Mouse (Mus musculus): ENCODE data around the gene Agap1.

Agap1 gene

DNA sequence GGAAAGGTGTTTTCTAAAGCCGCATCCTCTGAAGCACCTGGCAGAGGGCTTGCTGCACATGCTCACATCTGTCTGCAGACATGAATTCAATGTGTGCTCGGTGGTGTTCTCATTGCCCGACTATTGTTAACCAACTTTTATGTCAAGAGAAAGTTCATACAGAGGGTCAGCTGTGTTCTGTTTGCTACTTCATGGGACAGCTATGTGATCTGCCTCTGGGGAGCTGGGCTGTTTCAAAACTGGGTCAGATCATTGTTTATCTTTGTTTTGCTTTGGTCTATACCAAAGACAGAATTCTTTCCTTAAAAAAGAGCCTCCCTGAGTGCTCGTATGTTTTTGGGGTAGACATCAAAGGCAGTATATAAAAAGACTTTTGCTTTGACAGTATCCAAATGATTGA lies 89.5 kb downstream of the Agap1 start:
- no peak for DNase-seq (ENCODE audit: low spot score in 2 of 2)

- DNase-seq (ENCODE audit: low spot score in 2 of 2), result no peak
Observed at GRCm38 (mm10) chr1:89545099-89545498, 90.5 kb downstream of the Agap1 start.

DNA sequence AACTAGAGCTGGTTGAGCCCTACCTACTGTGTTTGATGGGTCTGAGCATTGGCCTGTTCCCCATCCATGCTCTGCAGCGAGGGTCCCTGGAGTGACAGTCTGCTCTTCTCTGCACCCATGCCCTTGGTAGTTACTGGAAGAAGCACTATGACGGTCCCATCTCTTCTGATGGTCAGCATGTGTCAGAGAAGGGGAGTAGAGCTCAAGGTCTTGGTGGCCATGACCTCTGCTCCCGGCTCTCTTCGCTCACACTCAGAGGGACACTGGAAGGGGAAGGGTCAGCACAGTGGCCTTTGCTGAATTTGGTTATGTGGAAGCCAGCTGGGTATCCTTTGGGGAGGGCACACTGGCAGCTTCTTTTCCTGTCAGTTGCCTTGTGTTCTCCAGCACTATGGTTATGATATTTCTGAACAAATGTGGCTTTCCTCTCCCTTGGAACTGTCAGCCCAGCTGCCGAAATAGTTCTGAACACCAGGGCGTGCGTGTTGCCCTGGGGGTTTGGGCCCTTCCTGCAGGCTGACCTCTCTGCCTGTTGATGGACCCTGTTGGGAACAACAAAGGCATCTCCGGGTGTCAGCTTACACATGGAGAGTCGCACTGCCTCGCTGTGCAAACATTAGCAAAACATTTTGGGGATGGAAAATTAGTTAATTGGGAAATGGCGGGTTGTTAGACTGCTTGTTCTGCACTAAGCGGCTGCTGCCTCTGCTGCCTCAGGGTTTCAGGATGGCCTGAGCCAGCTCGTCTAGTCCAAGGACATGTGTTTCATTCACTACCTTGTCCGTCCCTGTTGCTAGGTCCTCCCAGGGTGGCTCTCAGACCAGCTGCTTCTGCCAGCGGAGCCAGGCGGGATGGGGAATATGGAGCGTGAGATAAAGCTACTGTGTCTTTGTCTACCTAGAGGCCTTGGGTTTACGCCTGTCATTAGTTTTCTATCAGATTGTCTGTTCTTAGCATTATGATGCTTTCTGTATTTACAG lies 93.2 kb downstream of the Agap1 start:
- no peak for DNase-seq (ENCODE audit: low spot score in 2 of 2)

- DNase-seq (ENCODE audit: low spot score in 2 of 2), result no peak
Observed at GRCm38 (mm10) chr1:89550061-89550869, 95.7 kb downstream of the Agap1 start.

GRCm38 (mm10) chr1:89552470-89552869 lies 97.9 kb downstream of the Agap1 start:
- no peak for DNase-seq (ENCODE audit: low spot score in 2 of 2)

DNA sequence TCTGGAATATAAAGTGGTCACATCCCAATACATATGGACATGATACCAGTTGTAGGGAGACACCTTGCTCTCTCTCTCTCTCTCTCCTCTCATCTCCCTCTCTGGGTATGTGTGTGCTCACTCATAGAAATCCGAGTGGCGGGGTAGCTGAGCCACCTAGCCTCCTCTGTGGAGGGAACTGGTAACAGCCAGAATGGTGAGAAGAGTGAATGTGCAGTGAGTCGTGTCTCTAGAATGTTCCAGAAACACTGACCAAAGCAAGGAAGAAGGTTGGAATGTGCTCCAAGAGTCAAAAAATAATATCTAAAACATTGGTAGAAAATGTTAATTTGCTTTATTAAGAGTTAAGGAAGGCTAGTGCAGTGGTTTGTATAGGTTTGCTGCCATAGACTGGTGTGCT lies 99.2 kb downstream of the Agap1 start:
- no peak for DNase-seq (ENCODE audit: low spot score in 2 of 2)

DNA sequence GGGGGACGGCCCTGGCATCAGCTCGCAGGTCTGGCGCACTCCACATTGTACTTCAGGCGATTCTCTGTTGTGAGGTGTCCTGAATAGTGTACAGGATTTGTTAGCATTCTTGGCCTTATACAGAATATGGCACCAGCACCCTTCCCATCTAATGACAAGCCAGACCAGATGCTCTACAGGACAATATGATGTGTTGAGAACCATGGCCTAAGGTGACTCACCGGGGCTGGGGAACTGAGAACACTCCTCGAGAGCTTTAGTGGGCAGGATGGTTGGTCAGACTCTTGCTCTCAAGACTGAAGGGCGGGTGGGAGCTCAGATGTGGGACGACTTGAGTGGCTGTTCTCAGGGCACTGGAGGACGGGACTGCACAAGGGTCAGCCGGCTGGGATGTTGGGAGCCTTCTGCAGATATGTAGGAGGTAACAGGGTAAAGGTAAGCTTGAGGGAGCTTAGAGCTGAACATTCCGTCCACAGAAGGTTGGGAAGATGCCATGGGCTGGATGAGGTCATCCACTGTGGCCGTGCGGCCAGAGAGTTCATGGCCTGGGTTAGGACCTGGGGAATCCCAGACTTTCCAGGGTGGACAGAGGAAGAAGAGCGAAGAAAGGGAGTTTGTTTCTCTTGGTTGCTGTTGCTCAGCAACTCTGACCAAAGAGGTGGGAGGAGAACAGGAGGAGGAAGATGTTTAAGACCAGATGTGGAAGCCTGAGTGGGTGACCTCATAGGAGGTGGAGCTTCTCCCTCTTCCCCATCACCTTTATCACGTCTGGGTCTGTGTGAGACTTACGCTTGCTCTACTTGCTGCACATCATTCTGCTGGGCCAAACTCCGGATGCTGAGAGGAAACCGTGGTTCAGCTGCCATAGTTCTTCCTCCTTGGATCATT lies 100.6 kb downstream of the Agap1 start:
- no peak for DNase-seq (ENCODE audit: low spot score in 2 of 2)

DNA sequence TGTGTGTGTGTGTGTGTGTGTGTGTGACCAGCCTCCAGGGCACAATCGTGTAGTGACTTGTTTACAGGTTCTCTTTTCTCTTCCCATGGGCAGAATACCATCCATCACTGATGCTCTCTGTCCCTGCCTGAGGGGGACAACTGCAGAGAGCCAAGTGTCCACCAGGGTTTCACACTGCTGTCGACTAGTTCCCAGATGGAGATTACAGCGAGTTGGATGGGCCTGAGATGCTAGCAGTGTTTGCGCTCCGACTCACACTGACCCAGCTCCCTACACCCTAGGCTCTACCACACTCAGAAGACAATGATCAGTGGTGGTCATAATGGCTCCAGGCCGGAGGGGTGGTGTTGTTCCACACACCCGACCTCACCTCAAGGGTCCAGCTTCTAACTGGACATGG lies 101.4 kb downstream of the Agap1 start:
- no peak for DNase-seq (ENCODE audit: low spot score in 2 of 2)

GRCm38 (mm10) chr1:89557401-89557800 lies 102.8 kb downstream of the Agap1 start:
- DNase-seq (ENCODE audit: low spot score in 2 of 2), result no peak

GRCm38 (mm10) chr1:89558080-89558479 lies 103.5 kb downstream of the Agap1 start:
- DNase-seq (ENCODE audit: low spot score in 2 of 2), result peak in 1 of 2 experiments; percentile 13

- DNase-seq (ENCODE audit: low spot score in 2 of 2), result no peak
Observed at GRCm38 (mm10) chr1:89563399-89563798, 108.8 kb downstream of the Agap1 start.

DNA sequence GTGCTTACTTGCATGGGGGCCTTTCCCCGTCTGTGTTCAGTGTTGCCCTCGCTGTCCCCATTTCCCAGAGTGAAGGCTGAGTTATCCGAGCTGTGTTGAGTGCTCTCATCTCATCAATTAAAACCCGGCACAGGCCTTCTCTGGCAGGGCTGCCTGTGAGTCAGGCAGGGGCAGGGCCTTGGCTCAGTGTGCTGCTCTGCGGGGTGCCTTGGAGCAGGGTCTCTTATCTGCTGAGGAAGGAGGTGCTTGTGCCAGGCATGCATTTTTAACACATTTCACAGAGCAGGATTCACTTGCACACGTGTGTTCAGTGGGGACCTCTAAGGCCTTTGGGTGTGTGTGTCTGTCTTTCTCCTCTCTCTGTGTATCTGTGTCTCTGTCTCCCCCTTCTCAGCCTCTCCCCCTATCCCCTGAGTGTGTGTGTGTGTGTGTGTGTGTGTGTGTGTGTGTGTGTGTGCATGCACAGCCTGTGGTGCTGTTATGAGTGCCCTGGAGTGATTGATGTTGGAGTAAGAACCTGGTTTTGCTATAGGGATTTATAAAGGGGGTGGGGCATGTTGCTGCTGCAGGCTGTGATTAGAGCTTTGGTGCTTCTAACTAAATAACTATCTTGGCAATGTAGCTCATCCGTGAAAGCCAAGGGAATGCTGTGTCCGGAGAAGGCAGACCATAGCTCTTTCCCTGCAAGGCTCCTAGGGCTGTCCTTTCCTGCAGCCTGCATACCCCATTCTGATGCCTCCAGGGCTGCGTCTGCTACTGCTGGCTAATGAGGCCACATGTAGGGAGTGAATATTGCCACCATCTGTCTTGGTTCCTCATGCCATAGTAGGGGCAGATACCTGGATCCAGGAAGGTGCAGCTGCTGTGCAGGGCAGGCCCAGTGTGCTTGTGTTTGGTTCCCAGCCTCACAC lies 112.2 kb downstream of the Agap1 start:
- DNase-seq (ENCODE audit: low spot score in 2 of 2), result no peak

DNA sequence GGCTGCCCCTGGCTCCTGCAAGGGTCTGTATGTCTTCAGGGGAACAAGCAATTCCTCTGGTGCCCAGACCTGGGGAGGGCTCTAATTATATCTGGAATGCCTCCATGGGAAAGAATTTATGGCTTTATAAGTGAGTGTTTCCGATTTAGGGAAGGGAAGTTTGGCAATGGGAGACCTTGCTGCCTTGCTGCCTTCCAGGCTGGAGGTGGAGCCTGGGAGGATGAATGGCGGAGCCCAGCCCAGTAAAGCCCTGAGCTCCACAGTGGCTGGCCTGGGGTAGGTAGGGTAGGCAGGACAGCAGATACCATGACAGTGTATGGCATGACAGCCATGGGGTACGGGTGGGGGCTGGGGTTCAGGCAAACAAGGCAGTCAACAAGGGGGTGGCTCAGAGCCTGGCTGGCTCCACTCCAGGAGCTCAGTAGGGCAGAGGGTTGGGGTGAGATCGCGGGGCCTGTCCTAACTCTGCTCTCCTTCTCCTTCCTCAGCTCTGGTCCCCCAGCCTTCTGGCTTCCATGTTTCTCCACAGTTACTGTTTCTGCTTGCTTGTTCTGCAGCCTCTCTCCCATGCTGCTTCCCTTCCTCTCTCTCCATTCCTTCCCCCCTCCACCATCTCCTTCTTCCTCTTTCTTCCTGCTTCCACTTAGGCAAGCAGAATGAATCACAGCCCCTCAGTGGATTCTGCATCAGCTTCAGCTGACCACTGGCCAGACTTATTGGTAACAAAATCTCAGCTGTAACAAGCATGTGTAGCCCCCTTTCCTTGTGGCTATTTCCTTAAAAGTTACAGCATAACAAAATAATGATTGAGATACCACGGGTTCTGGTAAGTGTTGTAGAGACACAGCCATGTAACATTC lies 114.2 kb downstream of the Agap1 start:
- DNase-seq (ENCODE audit: low spot score in 2 of 2), result no peak

DNA sequence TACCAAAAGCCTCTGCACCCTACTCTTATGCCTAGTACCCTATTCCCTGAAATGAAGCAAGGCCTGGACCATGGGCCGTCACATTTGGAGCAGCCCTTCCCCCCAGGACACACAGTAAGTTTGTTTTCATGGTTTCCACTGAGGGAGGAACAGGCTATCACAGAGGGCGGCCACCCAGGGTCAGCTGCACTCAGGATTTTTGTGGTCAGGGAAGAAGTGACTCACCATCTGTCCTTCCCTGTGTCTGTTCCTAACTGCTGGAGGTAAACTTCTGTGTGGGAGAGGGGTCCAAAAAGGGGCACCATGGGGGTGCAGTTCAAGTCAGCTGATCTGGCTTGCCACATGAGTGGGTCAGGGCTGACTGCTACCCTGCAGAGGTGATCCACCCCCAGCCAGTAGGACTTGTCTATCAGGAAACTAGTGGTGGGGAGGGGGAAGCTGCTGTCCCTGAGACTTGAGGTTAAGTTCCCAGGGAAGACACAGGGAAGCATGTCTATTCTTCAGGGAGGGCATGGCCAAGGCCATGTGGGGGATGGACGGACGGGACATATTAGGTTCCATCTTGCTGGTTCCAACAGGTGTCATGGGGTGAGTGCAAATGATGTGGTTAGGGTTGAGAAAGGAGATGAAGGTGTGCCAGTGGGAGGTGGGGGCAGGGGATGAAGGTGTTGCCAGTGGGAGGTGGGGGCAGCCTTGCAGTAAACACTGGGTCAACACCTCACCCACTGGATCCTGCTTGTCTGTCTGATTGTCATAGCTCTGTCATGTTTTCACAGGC lies 116.1 kb downstream of the Agap1 start:
- no peak for DNase-seq (ENCODE audit: low spot score in 2 of 2)

- no peak for DNase-seq (ENCODE audit: low spot score in 2 of 2)
Observed at GRCm38 (mm10) chr1:89573486-89573885, 118.9 kb downstream of the Agap1 start.

- peak in 1 of 2 experiments; percentile 3 for DNase-seq (ENCODE audit: low spot score in 2 of 2)
Observed at GRCm38 (mm10) chr1:89574941-89575890, 120.6 kb downstream of the Agap1 start.

DNA sequence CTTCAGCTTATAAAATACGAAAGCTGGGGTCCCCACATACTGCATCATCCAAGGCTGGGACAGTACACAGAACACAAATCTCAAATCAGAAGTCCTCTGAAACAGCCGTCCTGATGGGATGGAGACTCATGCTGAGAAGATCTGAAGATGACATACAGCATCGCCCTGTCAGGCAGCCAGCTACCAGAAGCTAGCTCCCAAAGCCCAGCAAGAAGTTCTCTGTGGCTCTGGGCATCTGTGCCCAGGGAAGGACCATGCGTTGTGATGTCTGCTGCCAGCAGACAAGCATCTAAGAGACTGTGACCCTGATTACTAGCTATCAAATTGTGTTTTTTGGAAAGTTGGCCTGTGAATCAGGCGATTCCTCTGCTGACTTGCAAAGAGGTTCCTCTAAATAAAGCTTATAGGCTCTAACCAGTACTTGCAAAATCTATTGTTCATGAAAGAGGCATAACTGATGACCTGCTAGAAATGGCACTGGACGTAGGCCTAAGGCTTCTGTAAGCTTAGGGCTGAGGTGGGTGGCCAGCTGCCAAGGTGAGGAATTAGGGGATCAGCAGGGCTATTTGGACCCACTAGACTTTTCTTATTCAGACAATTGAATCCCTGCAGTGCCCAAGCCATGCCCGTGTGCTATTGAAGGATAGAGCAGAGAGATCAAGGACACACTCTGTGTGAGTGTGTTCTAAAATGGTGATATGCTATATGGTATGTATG lies 121.7 kb downstream of the Agap1 start:
- DNase-seq (ENCODE audit: low spot score in 2 of 2), result no peak
